Mouse (Mus musculus): ENCODE results near the gene Fam177a.
A peak's percentile ranks its signal among the peaks of the same experiment; 100 is the strongest.
"Not testable (repeated sequence)": the region's sequence is repeated elsewhere in the genome, so short reads cannot be mapped to it uniquely, and the experiment has no call there.

The Fam177a gene

GRCm38 (mm10) chr12:55124242-55124641 is at the start of gene Fam177a:
TSS of gene Fam177a (plus strand) at chr12:55124469.
- DNase-seq (ENCODE audit: low spot score): not testable (repeated sequence)

- DNase-seq (ENCODE audit: low spot score): no peak
Measured at GRCm38 (mm10) chr12:55075296-55075695, 49.0 kb upstream of the Fam177a start.

GRCm38 (mm10) chr12:55078706-55079105 is 45.6 kb upstream of the Fam177a start:
- not testable (repeated sequence) for DNase-seq (ENCODE audit: low spot score)

GRCm38 (mm10) chr12:55079726-55080600 is 44.3 kb upstream of the Fam177a start, which contains the start of the genes 2700097O09Rik and Srp54a:
TSS of gene 2700097O09Rik (minus strand) at chr12:55080110.
TSS of gene Srp54a (plus strand) at chr12:55080262.
- DNase-seq (ENCODE audit: low spot score): peak; percentile 90

GRCm38 (mm10) chr12:55080601-55080942 is 43.7 kb upstream of the Fam177a start:
- DNase-seq (ENCODE audit: low spot score): not testable (repeated sequence)

GRCm38 (mm10) chr12:55092127-55092526 is 32.1 kb upstream of the Fam177a start:
- not testable (repeated sequence) for DNase-seq (ENCODE audit: low spot score)

GRCm38 (mm10) chr12:55112616-55113015 is 11.7 kb upstream of the Fam177a start:
- not testable (repeated sequence) for DNase-seq (ENCODE audit: low spot score)

- not testable (repeated sequence) for DNase-seq (ENCODE audit: low spot score)
Measured at GRCm38 (mm10) chr12:55124731-55125130, 462 bp downstream of the Fam177a start.

GRCm38 (mm10) chr12:55135540-55135939 is 11.3 kb downstream of the Fam177a start:
- DNase-seq (ENCODE audit: low spot score): not testable (repeated sequence)

- not testable (repeated sequence) for DNase-seq (ENCODE audit: low spot score)
Measured at GRCm38 (mm10) chr12:55137859-55138258, 13.6 kb downstream of the Fam177a start.

GRCm38 (mm10) chr12:55154559-55155448 is 30.5 kb downstream of the Fam177a start, which contains the start of gene Srp54b:
TSS of gene Srp54b (plus strand) at chr12:55155104.
- DNase-seq (ENCODE audit: low spot score): not testable (repeated sequence)

- not testable (repeated sequence) for DNase-seq (ENCODE audit: low spot score)
Measured at GRCm38 (mm10) chr12:55155449-55155783, 31.1 kb downstream of the Fam177a start.

GRCm38 (mm10) chr12:55167034-55167557 is 42.8 kb downstream of the Fam177a start:
- not testable (repeated sequence) for DNase-seq (ENCODE audit: low spot score)

- DNase-seq (ENCODE audit: low spot score): not testable (repeated sequence)
Measured at GRCm38 (mm10) chr12:55187686-55188085, 63.4 kb downstream of the Fam177a start.

- DNase-seq (ENCODE audit: low spot score): not testable (repeated sequence)
Measured at GRCm38 (mm10) chr12:55189127-55189526, 64.9 kb downstream of the Fam177a start.
